Mouse (Mus musculus) lung, adult 2 months (tissue): Measurements from ENCODE around the gene Npdc1. TPM values are rescaled to one million over a fixed set of nuclear protein-coding genes. Genes with fewer than 3 reads are reported as not detected.

ENCODE experiments used
- DNase-seq: peaks from one replicate; pipeline ENCODE4 v3.0.0; 2022
- H3K4me1 ChIP-seq: fragments of 200-500 bp; 2 replicates; pipeline ENCODE4 v1.6.1; 2011; ENCODE audit warnings: low read length; ENCODE audit not compliant: control insufficient read depth, insufficient read depth
- H3K4me3 ChIP-seq: fragments of 200-500 bp; replicated peaks from 2 replicates; pipeline ENCODE3; 2011; ENCODE audit warnings: low read depth, mild to moderate bottlenecking, control low read depth, low read length; ENCODE audit errors: extremely low read depth
- CTCF ChIP-seq: fragments of 200-500 bp; IDR thresholded peaks from 2 replicates; pipeline ENCODE4 v1.5.1; 2011; ENCODE audit warnings: mild to moderate bottlenecking, low read length, control low read depth; ENCODE audit not compliant: insufficient read depth
- POLR2A ChIP-seq: fragments of 200-500 bp; IDR thresholded peaks from 2 replicates; pipeline ENCODE4 v1.6.1; 2011; ENCODE audit warnings: low read depth, mild to moderate bottlenecking, control low read depth, low read length, borderline replicate concordance; ENCODE audit errors: extremely low read depth
- WGBS: fragments of 180-500 bp; shearing (Covaris S2); methylation state at CpG from one replicate; pipeline ENCODE4 v1.1.7; 2018; 5-methylcytosine and 5-hydroxymethylcytosine counted together
- polyA plus RNA-seq: library from polyadenylated mRNA; depleted of rRNA; stranded (reverse); fragments of >200 nt; gene quantifications from 2 replicates; pipeline ENCODE4 v1.2.3, GENCODE M21; 2012

Gene Npdc1
- polyA plus RNA-seq, 1 experiment: 166 TPM

- TF ChIP-seq CTCF (no peak), POLR2A (no peak)
- no peak for DNase-seq
- H3K4me3 ChIP-seq: no peak overlapping the region
- WGBS: 37% methylated on average over 3 of the region's 3 CpGs
- peaks cover 3% of the 10 kb centered on the region; the same call in 1 of the 2 replicates for H3K4me1 ChIP-seq
These were observed 4.6 kb upstream of the Npdc1 start for GRCm38 (mm10) chr2:25394281-25395221.

GRCm38 (mm10) chr2:25395721-25396596 lies 3.2 kb upstream of the Npdc1 start, which contains the start of gene Entpd2:
Gene Entpd2, plus strand, starts transcription at chr2:25395874.
- WGBS: 3% methylated on average over 57 of the region's 57 CpGs
- H3K4me3 ChIP-seq: peak within 1 kb of the TSS; percentile 49
- peak; percentile 49 for DNase-seq
- peaks cover 6% of the 10 kb centered on the region for H3K4me1 ChIP-seq
- TF ChIP-seq CTCF (0 out of 2 replicates have a peak, but pooled peaks have one; percentile 6), POLR2A (0 out of 2 replicates have a peak, but pooled peaks have one; percentile 12)

- H3K4me3 ChIP-seq: no peak overlapping the region
- no peak for DNase-seq
- 55% methylated on average over 3 of the region's 3 CpGs for WGBS
- peaks cover 6% of the 10 kb centered on the region for H3K4me1 ChIP-seq
- TF ChIP-seq CTCF (no peak), POLR2A (no peak)
These were observed 2.6 kb upstream of the Npdc1 start for GRCm38 (mm10) chr2:25396597-25396983.

- Histone ChIP-seq H3K4me3 (no peak overlapping the region), H3K4me1 (peaks cover 6% of the 10 kb centered on the region)
- 52% methylated on average over 1 of the region's 1 CpGs for WGBS
- no peak for DNase-seq
- TF ChIP-seq POLR2A: no peak
- TF ChIP-seq CTCF: no peak
These were observed 2.1 kb upstream of the Npdc1 start for GRCm38 (mm10) chr2:25397010-25397409.

- Histone ChIP-seq H3K4me1 (peaks cover 6% of the 10 kb centered on the region), H3K4me3 (no peak overlapping the region)
- no peak for TF ChIP-seq CTCF
- TF ChIP-seq POLR2A: no peak
- no peak for DNase-seq
- WGBS: 85% methylated on average over 7 of the region's 7 CpGs
These were observed 1.1 kb upstream of the Npdc1 start for GRCm38 (mm10) chr2:25398065-25398464.

GRCm38 (mm10) chr2:25400291-25400690 lies 1.1 kb downstream of the Npdc1 start:
- no peak for TF ChIP-seq POLR2A
- TF ChIP-seq CTCF: no peak
- H3K4me3 ChIP-seq: no peak overlapping the region

GRCm38 (mm10) chr2:25400764-25401163 lies 1.6 kb downstream of the Npdc1 start:
- TF ChIP-seq POLR2A: no peak
- TF ChIP-seq CTCF: peak; percentile 50
- no peak overlapping the region for H3K4me3 ChIP-seq
- WGBS: 4% methylated on average over 17 of the region's 17 CpGs
- DNase-seq: peak; percentile 59
- H3K4me1 ChIP-seq: peaks cover 8% of the 10 kb centered on the region

More at GRCm38 (mm10) chr2:25400291-25400690, 1.1 kb downstream of the Npdc1 start:
- H3K4me1 ChIP-seq: peaks cover 8% of the 10 kb centered on the region
- DNase-seq: no peak
- WGBS: 16% methylated on average over 16 of the region's 16 CpGs

- WGBS: 2% methylated on average over 13 of the region's 13 CpGs
- peak; percentile 70 for DNase-seq
- TF ChIP-seq POLR2A: no peak
- peak; percentile 68 for TF ChIP-seq CTCF
- Histone ChIP-seq H3K4me1 (peaks cover 4% of the 10 kb centered on the region; the same call in 1 of the 2 replicates), H3K4me3 (peak overlapping the region; percentile 68)
These were observed 3.3 kb downstream of the Npdc1 start for GRCm38 (mm10) chr2:25402377-25402971.
